Mouse (Mus musculus) right cerebral cortex, adult 18-20 months (tissue): ENCODE measurements at regions not wholly inside any gene's neighbourhood (a gene's known extent, or its start where the extent isn't known, plus 50 kb on each side); places are given as distances from the start of the nearest gene placed in this dataset.
A peak's percentile ranks its signal among the peaks of the same experiment; 100 is the strongest.

Experiments used
- DNase-seq: peaks from one replicate; pipeline ENCODE4 v3.0.0; 2022; ENCODE audit warnings: mixed read lengths

GRCm38 (mm10) chr9:74655956-74656355 is 205.8 kb upstream of the Onecut1 start:
- no peak for DNase-seq

- DNase-seq, result no peak
Measured at GRCm38 (mm10) chr9:74656392-74656791, 205.3 kb upstream of the Onecut1 start.

GRCm38 (mm10) chr9:74671356-74671952 is 190.3 kb upstream of the Onecut1 start:
- DNase-seq, result no peak

GRCm38 (mm10) chr9:74672261-74672660 is 189.5 kb upstream of the Onecut1 start:
- no peak for DNase-seq

- DNase-seq, result peak; percentile 2
Measured at GRCm38 (mm10) chr9:74698229-74698628, 163.5 kb upstream of the Onecut1 start.

GRCm38 (mm10) chr9:74705698-74706097 is 156.0 kb upstream of the Onecut1 start:
- DNase-seq, result no peak

GRCm38 (mm10) chr9:74707608-74708007 is 154.1 kb upstream of the Onecut1 start:
- DNase-seq, result no peak

- DNase-seq, result no peak
Measured at GRCm38 (mm10) chr9:74711698-74712097, 150.0 kb upstream of the Onecut1 start.

- DNase-seq, result no peak
Measured at GRCm38 (mm10) chr9:74732451-74732850, 129.3 kb upstream of the Onecut1 start.

GRCm38 (mm10) chr9:74741949-74742348 is 119.8 kb upstream of the Onecut1 start:
- no peak for DNase-seq

GRCm38 (mm10) chr9:74747886-74748285 is 113.8 kb upstream of the Onecut1 start:
- DNase-seq, result peak; percentile 17

GRCm38 (mm10) chr9:74758025-74758424 is 103.7 kb upstream of the Onecut1 start:
- DNase-seq, result no peak

GRCm38 (mm10) chr9:74758876-74759275 is 102.8 kb upstream of the Onecut1 start:
- DNase-seq, result no peak

- no peak for DNase-seq
Measured at GRCm38 (mm10) chr9:74780419-74780818, 81.3 kb upstream of the Onecut1 start.

- no peak for DNase-seq
Measured at GRCm38 (mm10) chr9:74793394-74793793, 68.3 kb upstream of the Onecut1 start.

GRCm38 (mm10) chr9:74795994-74796393 is 65.7 kb upstream of the Onecut1 start:
- DNase-seq, result no peak

- no peak for DNase-seq
Measured at GRCm38 (mm10) chr9:74797272-74797844, 64.4 kb upstream of the Onecut1 start.

- DNase-seq, result no peak
Measured at GRCm38 (mm10) chr9:74801091-74801490, 60.6 kb upstream of the Onecut1 start.

- no peak for DNase-seq
Measured at GRCm38 (mm10) chr9:74811437-74811836, 50.3 kb upstream of the Onecut1 start.
